28 mouse cellular contexts compared by ENCODE assay signal in the genomic region with DNA sequence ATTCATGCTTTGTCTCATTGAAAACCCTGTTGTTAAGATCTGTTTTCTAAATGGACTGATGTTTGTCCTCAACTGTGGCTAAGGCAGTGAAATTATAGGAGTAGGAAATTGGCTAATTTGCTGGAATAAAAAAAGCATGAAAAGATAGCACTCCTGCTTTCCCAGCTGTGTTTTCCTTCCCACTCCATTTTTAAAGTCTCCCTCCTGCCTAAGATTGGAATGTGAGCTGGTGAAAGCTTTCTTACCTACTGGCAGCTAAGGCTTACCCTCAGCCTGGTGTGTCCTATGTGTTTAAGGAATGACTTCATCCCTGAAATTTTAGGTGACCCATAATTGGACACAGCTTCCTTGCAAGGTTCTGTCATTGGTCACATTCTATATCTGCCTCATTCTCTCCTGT. TPM values are rescaled to one million over a fixed set of nuclear protein-coding genes. Genes with fewer than 3 reads are reported as not detected.
DNase-seq lines count a peak whose midpoint lies in the region; ATAC-seq and TF ChIP-seq lines count a peak whose summit lies in the region.
"Had no signal": no experiment of that assay in that cellular context is flagged by ENCODE, and none has a peak within 500 bp of the region (broad histone marks: within the 10 kb centered on the region; RNA-seq: fewer than 3 reads in every experiment).

No protein-coding gene starts in this region.

- H3K27ac ChIP-seq in neural tube, embryonic 15.5 days (replicated peaks), result no peak overlapping the region
- H3K27ac ChIP-seq: embryonic facial prominence, embryonic 12.5 days; embryonic facial prominence, embryonic 15.5 days; forebrain, embryonic 12.5 days; heart, embryonic 15.5 days; hindbrain, embryonic 10.5 days; hindbrain, embryonic 13.5 days; hindbrain, postnatal 0 days had no signal

- intact Hi-C loops in left cerebral cortex, postnatal 4 days (cut with DNase I), result no loop called here

- H3K27me3 ChIP-seq in neural tube, embryonic 15.5 days (replicated peaks), result peaks cover 43% of the 10 kb centered on the region
- H3K27me3 ChIP-seq: embryonic facial prominence, embryonic 12.5 days; embryonic facial prominence, embryonic 15.5 days; heart, embryonic 15.5 days had no signal

- H3K4me1 ChIP-seq in neural tube, embryonic 15.5 days, result peaks cover 4% of the 10 kb centered on the region; the same call in 1 of the 2 replicates
- H3K4me1 ChIP-seq: embryonic facial prominence, embryonic 15.5 days; forebrain, embryonic 12.5 days; hindbrain, embryonic 10.5 days had no signal

- H3K9ac ChIP-seq in neural tube, embryonic 15.5 days (replicated peaks), result no peak overlapping the region
- H3K9ac ChIP-seq: embryonic facial prominence, embryonic 12.5 days; embryonic facial prominence, embryonic 15.5 days; forebrain, embryonic 12.5 days; heart, embryonic 15.5 days; hindbrain, embryonic 13.5 days had no signal

- TF ChIP-seq POLR2A in brain, embryonic 14.5 days (IDR thresholded peaks at IDR 0.05; ENCODE audit: borderline replicate concordance, extremely low read depth, insufficient read depth, insufficient read length, poor library complexity, severe bottlenecking), result no peak

- no peak for DNase-seq in frontal cortex, postnatal 36 days (ENCODE audit: low spot score in 2 of 2)
- peak; percentile 10 for DNase-seq in left cerebral cortex, adult 11 months (ENCODE audit: low spot score)
- DNase-seq in left cerebral cortex, postnatal 4 days, result no peak
- peak; percentile 26 for DNase-seq in brain, embryonic 14.5 days (ENCODE audit: low read depth)
- DNase-seq: adrenal gland, adult 2 months; adrenal gland, postnatal 14 days; cerebellum, adult 18-20 months; cerebellum, adult 9-10 months; cerebellum, postnatal 14 days; gastrocnemius, postnatal 10 days; gastrocnemius, postnatal 36 days; heart, postnatal 10 days; heart, postnatal 36 days; kidney, adult 18-20 months had no signal

- no peak overlapping the region for H3K4me3 ChIP-seq in neural tube, embryonic 15.5 days (replicated peaks)
- H3K4me3 ChIP-seq: embryonic facial prominence, embryonic 12.5 days; embryonic facial prominence, embryonic 15.5 days; forebrain, embryonic 12.5 days; heart, embryonic 15.5 days; hindbrain, embryonic 10.5 days; hindbrain, embryonic 13.5 days had no signal

- peak; percentile 95 for ATAC-seq in frontal cortex, adult (ENCODE audit: low TSS enrichment)
- no peak for ATAC-seq in neural tube, embryonic 15.5 days (ENCODE audit: low FRiP score)
- ATAC-seq: CD4-positive, CD25-positive, alpha-beta regulatory T cell, adult 4 months; hindbrain, postnatal 0 days; inflammation-experienced regulatory T-cells, adult 6 months; intestine, embryonic 16.5 days had no signal

- TF ChIP-seq CTCF in brain, embryonic 14.5 days (IDR thresholded peaks at IDR 0.05; ENCODE audit: borderline replicate concordance, extremely low read depth, insufficient read depth, insufficient read length), result no peak

- H3K4me2 ChIP-seq in neural tube, embryonic 15.5 days, result no peak overlapping the region
- H3K4me2 ChIP-seq: embryonic facial prominence, embryonic 12.5 days; embryonic facial prominence, embryonic 15.5 days; forebrain, embryonic 12.5 days; heart, embryonic 11.5 days; heart, embryonic 15.5 days; hindbrain, embryonic 13.5 days had no signal

- H3K36me3 ChIP-seq in neural tube, embryonic 15.5 days, result no peaks in the 10 kb centered on the region
- H3K36me3 ChIP-seq: embryonic facial prominence, embryonic 12.5 days; embryonic facial prominence, embryonic 15.5 days; forebrain, embryonic 12.5 days; heart, embryonic 15.5 days; hindbrain, embryonic 10.5 days; hindbrain, embryonic 13.5 days had no signal

- H3K9me3 ChIP-seq in neural tube, embryonic 15.5 days (replicated peaks), result no peaks in the 10 kb centered on the region
- H3K9me3 ChIP-seq: embryonic facial prominence, embryonic 12.5 days; embryonic facial prominence, embryonic 15.5 days; forebrain, embryonic 12.5 days; heart, embryonic 15.5 days; hindbrain, embryonic 10.5 days; hindbrain, embryonic 13.5 days had no signal

RNA-seq across cellular contexts. Expression of gene Cacna2d1, which starts 40.2 kb away (rescaled TPM):
- total RNA-seq in left cerebral cortex, postnatal 4 days (2021), result 100 to 1,000 TPM; 135 to 138 TPM
- 40.6 and 43.3 TPM in 2 replicates for polyA plus RNA-seq in brain, embryonic 14.5 days (2012; rRNA removed)
- polyA plus RNA-seq in neural tube, embryonic 15.5 days (2015; fragmentation: Nextera tagmentation; extraction: Ambion mirVana), result 30.1 and 32.8 TPM in 2 replicates
- total RNA-seq: granulocyte monocyte progenitor cell, adult 5-6 weeks had no signal
- polyA plus RNA-seq: CD4-positive, CD25-positive, alpha-beta regulatory T cell, adult 4 months; inflammation-experienced regulatory T-cells, adult 6 months had no signal

Comparison
In these comparisons a context has a peak if more than half of its experiments do, and no peak if none do; other contexts are left out.
1. DNase-seq: peak in left cerebral cortex, adult 11 months (single experiment) and brain, embryonic 14.5 days (single experiment); none in frontal cortex, postnatal 36 days (0 of 2) and left cerebral cortex, postnatal 4 days (single experiment).